Mouse (Mus musculus) G1E (cell line): Measurements from ENCODE around the gene Ubtd2.

Experiments used
- CTCF ChIP-seq: IDR thresholded peaks from 2 replicates; pipeline ENCODE4 v1.5.1; 2012; ENCODE audit warnings: low read depth, low read length, inconsistent platforms, mixed read lengths
- POLR2AphosphoS5 ChIP-seq: IDR thresholded peaks from 2 replicates; pipeline ENCODE4 v1.6.1; 2012; ENCODE audit warnings: low read depth, low read length, inconsistent platforms; ENCODE audit not compliant: insufficient replicate concordance

GRCm38 (mm10) chr11:32524122-32524920 is 69.2 kb downstream of the Ubtd2 start:
- TF ChIP-seq CTCF (no peak), POLR2AphosphoS5 (no peak)
